Mouse (Mus musculus): ENCODE measurements around the gene Wdfy4. TPM values are rescaled to one million over a fixed set of nuclear protein-coding genes. Genes with fewer than 3 reads are reported as not detected.

Gene Wdfy4
- polyA plus RNA-seq, 1 experiment from 2014 or later: 0.36 TPM

Other genes starting within 250 kb of the Wdfy4 start
- gene Lrrc18, start 194.1 kb downstream of the Wdfy4 start, polyA plus RNA-seq (2015; fragmentation: Nextera tagmentation; extraction: Ambion mirVana): 0.30 and 0.46 TPM in 2 replicates
- gene Arhgap22, start 28.5 kb upstream of the Wdfy4 start, polyA plus RNA-seq (2015; fragmentation: Nextera tagmentation; extraction: Ambion mirVana): 5.4 and 6.3 TPM in 2 replicates

Measured in stomach, embryonic 15.5 days (tissue).